Mouse (Mus musculus) thymus, adult 2 months (tissue): Measurements from ENCODE around the gene Taar6.

Source experiments
- CTCF ChIP-seq: fragments of 200-500 bp; IDR thresholded peaks from 2 replicates; pipeline ENCODE4 v1.5.1; 2012; ENCODE audit warnings: mild to moderate bottlenecking, control low read depth, low read length, moderate library complexity, borderline replicate concordance; ENCODE audit not compliant: control insufficient read depth, poor library complexity, insufficient read depth; ENCODE audit errors: extremely low read depth
- POLR2A ChIP-seq: fragments of 200-500 bp; IDR thresholded peaks from 2 replicates; pipeline ENCODE4 v1.6.1; 2012; ENCODE audit warnings: mild to moderate bottlenecking, low read length, control low read depth, moderate library complexity; ENCODE audit not compliant: control insufficient read depth, poor library complexity, insufficient read depth; ENCODE audit errors: extremely low read depth

- no peak for TF ChIP-seq POLR2A
- TF ChIP-seq CTCF, result no peak
These were observed 7.9 kb upstream of the Taar6 start, which contains the start of gene Taar7a for GRCm38 (mm10) chr10:23993381-23993780.
